Mouse (Mus musculus): Measurements from ENCODE around the gene Lrrc23. TPM values are rescaled to one million over a fixed set of nuclear protein-coding genes. Genes with fewer than 3 reads are reported as not detected.

Gene Lrrc23
- polyA plus RNA-seq, 1 experiment from 2014 or later = 0.35 TPM

GRCm38 (mm10) chr6:124755831-124756595 is 23.5 kb downstream of the Lrrc23 start, which contains the start of the genes Gm45234 and Atn1:
TSS of gene Gm45234 (minus strand) at chr6:124756021.
TSS of gene Atn1 (minus strand) at chr6:124756524.
- peaks cover 13% of the 10 kb centered on the region for H3K27me3 ChIP-seq (ENCODE audit: low read depth, poor library complexity, severe bottlenecking)
- peak within 1 kb of the TSS; percentile 99 for H3K27ac ChIP-seq
- DNase-seq (ENCODE audit: low spot score) = peak; percentile 81
- H3K4me1 ChIP-seq = peaks cover 48% of the 10 kb centered on the region
- WGBS = under 1% methylated on average over 80 of the region's 100 CpGs
- peaks cover 21% of the 10 kb centered on the region for H3K36me3 ChIP-seq
- H3K4me3 ChIP-seq = peak within 1 kb of the TSS; percentile 91
- no peaks in the 10 kb centered on the region for H3K9me3 ChIP-seq (replicated peaks)

- WGBS = 4% methylated on average over 3 of the region's 3 CpGs
- Histone ChIP-seq H3K27me3 (ENCODE audit: low read depth, poor library complexity, severe bottlenecking) (peaks cover 8% of the 10 kb centered on the region; the same call in 1 of the 2 replicates), H3K4me3 (peak overlapping the region; percentile 91), H3K36me3 (peaks cover 27% of the 10 kb centered on the region), H3K27ac (peak overlapping the region; percentile 99), H3K4me1 (peaks cover 48% of the 10 kb centered on the region), H3K9me3 (replicated peaks) (no peaks in the 10 kb centered on the region)
- DNase-seq (ENCODE audit: low spot score) = no peak
Measured at GRCm38 (mm10) chr6:124755306-124755705, 24.2 kb downstream of the Lrrc23 start.

- Histone ChIP-seq H3K9me3 (replicated peaks) (no peaks in the 10 kb centered on the region), H3K4me1 (peaks cover 41% of the 10 kb centered on the region), H3K36me3 (peaks cover 42% of the 10 kb centered on the region), H3K27ac (no peak overlapping the region), H3K4me3 (no peak overlapping the region), H3K27me3 (ENCODE audit: low read depth, poor library complexity, severe bottlenecking) (no peaks in the 10 kb centered on the region)
- DNase-seq (ENCODE audit: low spot score) = no peak
- 88% methylated on average over 2 of the region's 2 CpGs for WGBS
Measured at GRCm38 (mm10) chr6:124753861-124754260, 25.7 kb downstream of the Lrrc23 start.

GRCm38 (mm10) chr6:124750405-124750804 is 29.1 kb downstream of the Lrrc23 start:
- Histone ChIP-seq H3K27me3 (ENCODE audit: low read depth, poor library complexity, severe bottlenecking) (no peaks in the 10 kb centered on the region), H3K27ac (no peak overlapping the region), H3K4me1 (peaks cover 35% of the 10 kb centered on the region), H3K36me3 (peaks cover 68% of the 10 kb centered on the region), H3K9me3 (replicated peaks) (no peaks in the 10 kb centered on the region), H3K4me3 (no peak overlapping the region)
- WGBS = 85% methylated on average over 8 of the region's 8 CpGs
- DNase-seq (ENCODE audit: low spot score) = no peak

GRCm38 (mm10) chr6:124746654-124747632 is 32.6 kb downstream of the Lrrc23 start:
- Histone ChIP-seq H3K4me3 (peak overlapping the region; percentile 66), H3K27me3 (ENCODE audit: low read depth, poor library complexity, severe bottlenecking) (no peaks in the 10 kb centered on the region), H3K4me1 (peaks cover 37% of the 10 kb centered on the region), H3K36me3 (peaks cover 80% of the 10 kb centered on the region), H3K9me3 (replicated peaks) (no peaks in the 10 kb centered on the region), H3K27ac (peak overlapping the region; percentile 96)
- 87% methylated on average over 7 of the region's 7 CpGs for WGBS
- DNase-seq (ENCODE audit: low spot score) = no peak

GRCm38 (mm10) chr6:124746296-124746605 is 33.3 kb downstream of the Lrrc23 start:
- Histone ChIP-seq H3K9me3 (replicated peaks) (no peaks in the 10 kb centered on the region), H3K4me1 (peaks cover 42% of the 10 kb centered on the region), H3K27ac (peak overlapping the region; percentile 96), H3K36me3 (peaks cover 77% of the 10 kb centered on the region), H3K27me3 (ENCODE audit: low read depth, poor library complexity, severe bottlenecking) (no peaks in the 10 kb centered on the region), H3K4me3 (peak overlapping the region; percentile 66)
- 19% methylated on average over 8 of the region's 8 CpGs for WGBS
- no peak for DNase-seq (ENCODE audit: low spot score)

- DNase-seq (ENCODE audit: low spot score) = peak; percentile 95
- WGBS = 1% methylated on average over 85 of the region's 85 CpGs
- H3K27ac ChIP-seq = peak overlapping the region; percentile 96
- H3K36me3 ChIP-seq = peaks cover 72% of the 10 kb centered on the region
- peak overlapping the region; percentile 66 for H3K4me3 ChIP-seq
- H3K27me3 ChIP-seq (ENCODE audit: low read depth, poor library complexity, severe bottlenecking) = no peaks in the 10 kb centered on the region
- H3K9me3 ChIP-seq (replicated peaks) = no peaks in the 10 kb centered on the region
- peaks cover 42% of the 10 kb centered on the region for H3K4me1 ChIP-seq
Measured at GRCm38 (mm10) chr6:124745490-124746295, 33.8 kb downstream of the Lrrc23 start.

- Histone ChIP-seq H3K9me3 (replicated peaks) (no peaks in the 10 kb centered on the region), H3K4me1 (peaks cover 49% of the 10 kb centered on the region), H3K27ac (peak overlapping the region; percentile 96), H3K27me3 (ENCODE audit: low read depth, poor library complexity, severe bottlenecking) (no peaks in the 10 kb centered on the region), H3K4me3 (peak overlapping the region; percentile 66), H3K36me3 (peaks cover 64% of the 10 kb centered on the region)
- no peak for DNase-seq (ENCODE audit: low spot score)
- WGBS = 71% methylated on average over 26 of the region's 26 CpGs
Measured at GRCm38 (mm10) chr6:124744755-124745321, 34.7 kb downstream of the Lrrc23 start.

GRCm38 (mm10) chr6:124743647-124744046 is 35.9 kb downstream of the Lrrc23 start:
- Histone ChIP-seq H3K9me3 (replicated peaks) (no peaks in the 10 kb centered on the region), H3K4me3 (no peak overlapping the region), H3K4me1 (peaks cover 61% of the 10 kb centered on the region), H3K27me3 (ENCODE audit: low read depth, poor library complexity, severe bottlenecking) (no peaks in the 10 kb centered on the region), H3K27ac (no peak overlapping the region), H3K36me3 (peaks cover 61% of the 10 kb centered on the region)
- 84% methylated on average over 8 of the region's 8 CpGs for WGBS
- no peak for DNase-seq (ENCODE audit: low spot score)

- H3K4me3 ChIP-seq = no peak overlapping the region
- no peaks in the 10 kb centered on the region for H3K9me3 ChIP-seq (replicated peaks)
- H3K4me1 ChIP-seq = peaks cover 66% of the 10 kb centered on the region
- DNase-seq (ENCODE audit: low spot score) = no peak
- 91% methylated on average over 15 of the region's 15 CpGs for WGBS
- peaks cover 58% of the 10 kb centered on the region for H3K36me3 ChIP-seq
- no peaks in the 10 kb centered on the region for H3K27me3 ChIP-seq (ENCODE audit: low read depth, poor library complexity, severe bottlenecking)
- H3K27ac ChIP-seq = no peak overlapping the region
Measured at GRCm38 (mm10) chr6:124742839-124743514, 36.5 kb downstream of the Lrrc23 start.

GRCm38 (mm10) chr6:124741842-124742241 is 37.7 kb downstream of the Lrrc23 start:
- Histone ChIP-seq H3K36me3 (peaks cover 47% of the 10 kb centered on the region), H3K27ac (peak overlapping the region; percentile 98), H3K4me1 (peaks cover 59% of the 10 kb centered on the region), H3K4me3 (peak overlapping the region; percentile 66), H3K27me3 (ENCODE audit: low read depth, poor library complexity, severe bottlenecking) (no peaks in the 10 kb centered on the region), H3K9me3 (replicated peaks) (no peaks in the 10 kb centered on the region)
- no peak for DNase-seq (ENCODE audit: low spot score)
- 72% methylated on average over 3 of the region's 3 CpGs for WGBS
